Mouse (Mus musculus) heart, adult 2 months (tissue): ENCODE data around the gene Krtap4-9.
"Not testable (repeated sequence)": the region's sequence is repeated elsewhere in the genome, so short reads cannot be mapped to it uniquely, and the experiment has no call there.

Source experiments
- EP300 ChIP-seq: fragments of 200-500 bp; IDR thresholded peaks from 2 replicates; pipeline ENCODE4 v1.6.1; 2011; ENCODE audit warnings: low read depth, low read length, control low read depth; ENCODE audit not compliant: insufficient read depth
- POLR2A ChIP-seq: fragments of 200-500 bp; IDR thresholded peaks from 2 replicates; pipeline ENCODE4 v1.6.1; 2011; ENCODE audit warnings: mild to moderate bottlenecking, low read depth, low read length, control low read depth; ENCODE audit not compliant: insufficient read depth

- TF ChIP-seq POLR2A, EP300: not testable (repeated sequence)
Measured at GRCm38 (mm10) chr11:99784900-99785299, at the start of gene Krtap4-9.
